Mouse (Mus musculus): ENCODE measurements at regions not wholly inside any gene's neighbourhood (a gene's known extent, or its start where the extent isn't known, plus 50 kb on each side); places are given as distances from the start of the nearest gene placed in this dataset.

GRCm38 (mm10) chr12:16329129-16329528, 281.6 kb downstream of the Lpin1 start:
- TF ChIP-seq CTCF (conservative IDR thresholded peaks at IDR 0.05; ENCODE audit: low read length) (no peak), NANOG (IDR thresholded peaks at IDR 0.05; ENCODE audit: borderline replicate concordance, low read length) (no peak)
